Mouse (Mus musculus) liver, adult 2 months (tissue): ENCODE measurements around the gene Enox1.

ENCODE experiments used
- CTCF ChIP-seq: fragments of 200-500 bp; IDR thresholded peaks from 2 replicates; pipeline ENCODE4 v1.5.1; 2011; ENCODE audit warnings: low read depth, low read length, control low read depth
- POLR2A ChIP-seq: fragments of 200-500 bp; IDR thresholded peaks from 2 replicates; pipeline ENCODE4 v1.6.1; 2011; ENCODE audit warnings: low read length, control low read depth; ENCODE audit not compliant: insufficient read depth; ENCODE audit errors: extremely low read depth

- TF ChIP-seq CTCF (no peak), POLR2A (no peak)
Observed at GRCm38 (mm10) chr14:77392476-77392875, 235.9 kb downstream of the Enox1 start.
